Mouse (Mus musculus) cerebellum, adult 9-10 months (tissue): Measurements from ENCODE around the gene Nipsnap1.

Experiments
- DNase-seq: peaks from one replicate; pipeline ENCODE4 v3.0.0; 2022

Gene Nipsnap1

DNA sequence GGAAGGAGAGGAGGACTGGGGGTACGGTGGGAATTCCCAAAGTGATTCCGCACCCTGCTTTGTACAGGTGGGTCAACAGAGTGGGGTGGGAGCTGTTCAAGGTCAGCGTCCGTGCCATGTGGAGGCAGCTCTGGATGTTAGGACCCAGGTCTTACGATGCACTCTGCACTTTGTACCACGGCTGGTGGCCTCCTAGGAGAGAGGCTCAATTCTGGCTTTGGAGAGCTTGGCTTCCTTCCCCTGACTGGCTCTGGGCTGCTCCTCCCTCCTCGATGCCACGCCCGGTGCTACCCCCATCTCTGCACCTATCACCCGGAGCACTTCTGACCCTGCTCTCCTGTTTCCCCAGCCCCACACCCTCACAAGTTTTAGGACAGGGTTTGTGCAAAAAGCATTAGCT lies 800 bp downstream of the Nipsnap1 start:
- DNase-seq: no peak

DNA sequence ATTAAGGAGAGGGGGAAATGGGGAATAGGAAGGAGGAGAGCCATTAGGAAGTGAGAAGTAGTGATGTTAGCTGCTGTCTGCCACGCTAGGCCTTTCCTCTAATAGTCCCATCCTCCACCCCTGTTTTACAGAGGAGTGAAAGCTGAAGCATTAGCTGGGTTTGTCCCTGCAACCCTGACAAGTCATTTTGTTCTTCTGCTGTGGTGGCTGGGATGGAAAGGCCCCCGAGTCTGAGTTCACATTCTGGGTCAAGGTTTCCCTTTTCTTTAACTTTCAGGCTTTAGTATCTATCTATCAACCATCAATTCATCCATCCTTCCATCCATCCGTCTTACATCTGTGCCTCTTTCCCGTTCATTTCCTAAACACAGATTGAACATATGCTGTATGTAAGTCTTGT lies 7.3 kb downstream of the Nipsnap1 start:
- no peak for DNase-seq

DNA sequence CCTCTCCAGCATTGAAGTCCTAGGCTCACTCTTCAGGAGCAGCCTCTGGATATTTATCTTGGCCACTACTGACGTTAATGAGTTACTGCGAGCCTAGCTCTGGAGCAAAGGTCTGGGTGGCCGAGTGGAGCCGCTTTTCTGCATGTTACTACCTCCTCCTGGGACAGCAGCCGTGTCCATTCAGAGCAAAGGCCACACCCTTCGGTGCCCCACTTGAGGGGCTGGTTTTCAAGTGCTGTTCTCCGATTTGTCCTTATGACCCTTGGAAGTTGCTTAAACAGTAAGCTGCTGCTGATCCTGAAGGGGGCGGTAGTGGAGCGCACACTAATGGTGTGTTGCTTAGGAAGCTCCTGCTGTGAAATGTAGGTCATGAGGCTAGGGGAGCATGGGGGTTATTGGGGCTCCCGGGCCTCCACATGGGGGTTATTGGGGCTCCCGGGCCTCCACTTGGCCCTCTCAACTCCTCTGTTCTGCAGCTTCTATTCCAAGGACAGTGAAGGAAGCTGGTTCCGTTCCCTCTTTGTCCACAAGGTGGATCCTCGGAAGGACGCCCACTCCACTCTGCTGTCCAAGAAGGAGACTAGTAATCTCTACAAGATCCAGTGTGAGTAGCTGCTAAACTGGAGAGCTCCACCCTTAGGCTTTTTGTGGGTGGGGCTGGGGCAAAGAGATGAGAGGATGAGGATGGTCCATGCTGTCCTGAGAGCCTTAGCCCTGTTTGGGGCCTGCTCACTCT lies 9.3 kb downstream of the Nipsnap1 start:
- DNase-seq: no peak

DNA sequence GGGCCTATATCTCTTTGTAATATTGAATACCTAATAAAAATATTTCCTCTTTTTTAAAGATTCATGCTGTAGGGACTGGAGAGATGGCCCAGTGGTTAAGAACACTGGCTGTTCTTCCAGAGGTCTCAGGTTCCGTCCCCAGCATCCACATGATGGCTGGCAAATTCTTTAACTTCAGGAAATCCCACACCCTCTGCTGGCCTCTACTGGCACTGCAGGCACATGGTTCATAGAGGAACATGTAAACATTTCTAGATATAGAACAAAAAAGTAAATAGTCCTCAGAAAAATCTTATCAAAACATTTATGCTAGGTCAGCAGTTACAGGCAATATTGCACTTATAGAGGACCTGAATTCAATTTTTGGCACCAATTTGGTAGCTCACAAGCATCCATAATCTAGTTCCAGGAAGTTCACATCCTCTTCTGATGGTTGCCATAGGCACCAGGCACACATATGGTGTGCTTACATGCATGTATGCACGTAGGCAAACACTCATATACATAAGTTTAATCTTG lies 11.7 kb downstream of the Nipsnap1 start:
- DNase-seq: peak; percentile 48

DNA sequence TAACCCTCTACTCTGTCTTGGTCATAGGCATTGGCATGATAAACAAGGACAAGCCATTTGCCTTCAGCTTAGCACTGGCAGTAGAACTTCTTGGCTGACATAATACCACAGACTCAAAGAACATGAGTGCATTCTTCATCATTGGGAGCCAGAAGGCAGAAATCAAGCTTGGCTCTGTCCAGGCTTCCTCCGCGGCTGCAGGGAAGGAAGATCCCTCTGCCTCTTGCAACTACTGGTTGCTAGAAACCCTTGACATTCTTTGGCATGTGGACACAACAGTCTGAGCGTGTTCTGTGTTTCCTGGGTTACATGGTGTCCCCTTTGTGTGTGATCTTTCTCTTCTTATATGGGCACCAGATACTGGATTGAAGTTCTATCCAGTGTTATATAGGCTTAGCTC lies 13.2 kb downstream of the Nipsnap1 start:
- no peak for DNase-seq

GRCm38 (mm10) chr11:4894848-4895816 lies 21.4 kb downstream of the Nipsnap1 start, which contains the start of gene Thoc5:
Thoc5 (plus strand) TSS chr11:4895320.
- peak; percentile 77 for DNase-seq

GRCm38 (mm10) chr11:4900437-4900836 lies 26.7 kb downstream of the Nipsnap1 start:
- no peak for DNase-seq

- DNase-seq: no peak
Observed at GRCm38 (mm10) chr11:4901956-4902355, 28.2 kb downstream of the Nipsnap1 start.

DNA sequence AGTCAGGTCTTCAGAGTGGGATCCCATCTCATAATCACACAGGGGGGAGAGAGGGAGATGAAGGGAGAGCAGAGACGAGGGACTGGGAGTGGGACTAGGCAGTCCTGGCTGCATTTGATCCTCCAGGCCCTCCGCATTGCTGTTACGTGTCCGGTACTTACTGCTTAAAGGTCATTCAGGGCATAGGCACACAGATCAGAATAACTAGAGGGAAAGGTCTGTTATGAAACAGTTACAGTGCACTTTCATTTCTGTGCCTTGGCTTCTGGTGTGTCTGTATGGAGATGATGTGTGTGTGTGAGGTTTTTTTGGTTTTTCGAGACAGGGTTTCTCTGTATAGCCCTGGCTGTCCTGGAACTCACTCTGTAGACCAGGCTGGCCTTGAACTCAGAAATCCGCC lies 32.5 kb downstream of the Nipsnap1 start:
- no peak for DNase-seq

- DNase-seq: peak; percentile 60
Observed at GRCm38 (mm10) chr11:4916068-4916467, 42.3 kb downstream of the Nipsnap1 start.

GRCm38 (mm10) chr11:4921281-4921680 lies 47.5 kb downstream of the Nipsnap1 start:
- DNase-seq: peak; percentile 34

DNA sequence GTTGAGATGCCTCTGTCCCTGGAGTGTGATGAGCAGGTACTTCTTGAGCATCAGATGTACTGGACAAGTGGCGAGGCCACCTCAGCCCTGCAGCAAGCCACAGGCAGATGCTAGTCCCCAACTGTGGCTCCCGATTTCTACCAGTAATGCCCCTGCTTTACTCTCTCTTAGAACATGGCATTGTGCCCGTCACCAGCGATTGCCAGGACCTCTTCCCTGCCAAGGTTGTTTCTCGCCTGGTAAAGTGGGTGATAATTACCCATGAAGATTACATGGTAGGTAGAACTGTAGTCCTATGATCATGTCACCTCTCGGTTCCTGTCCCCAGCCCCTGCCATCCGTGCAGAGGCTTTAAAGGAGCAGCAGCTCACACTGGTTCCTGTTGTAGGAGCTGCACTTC lies 48.0 kb downstream of the Nipsnap1 start:
- peak; percentile 21 for DNase-seq

GRCm38 (mm10) chr11:4927224-4927623 lies 53.5 kb downstream of the Nipsnap1 start:
- DNase-seq: no peak

- DNase-seq: no peak
Observed at GRCm38 (mm10) chr11:4931009-4931601, 57.4 kb downstream of the Nipsnap1 start.

GRCm38 (mm10) chr11:4936243-4936642 lies 62.5 kb downstream of the Nipsnap1 start:
- DNase-seq: no peak
